Mouse (Mus musculus) adrenal gland, adult 2 months (tissue): ENCODE results near the gene Rgs14. TPM values are rescaled to one million over a fixed set of nuclear protein-coding genes. Genes with fewer than 3 reads are reported as not detected.

Experiments
- DNase-seq: peaks from one replicate; pipeline ENCODE4 v3.0.0; 2021
- polyA plus RNA-seq: library from polyadenylated mRNA; depleted of rRNA; stranded (reverse); fragments of >200 nt; gene quantifications from 2 replicates; pipeline ENCODE4 v1.2.3, GENCODE M21; 2012
- total RNA-seq, 2 experiments: library from RNA; stranded (reverse); gene quantifications; 2 replicates each; pipeline ENCODE4 v1.2.3; 2021

The Rgs14 gene
- total and polyA plus RNA-seq, 3 experiments = 0.55 to 1.7 (median 0.86) TPM

GRCm38 (mm10) chr13:55404853-55405782 lies 35.6 kb downstream of the Rgs14 start:
- peak; percentile 68 for DNase-seq

- DNase-seq = no peak
Measured at GRCm38 (mm10) chr13:55405783-55406390, 36.4 kb downstream of the Rgs14 start.

GRCm38 (mm10) chr13:55407341-55407740 lies 37.8 kb downstream of the Rgs14 start:
- no peak for DNase-seq

GRCm38 (mm10) chr13:55408546-55409120 lies 39.1 kb downstream of the Rgs14 start:
- DNase-seq = no peak

GRCm38 (mm10) chr13:55411826-55412225 lies 42.3 kb downstream of the Rgs14 start:
- no peak for DNase-seq

GRCm38 (mm10) chr13:55412643-55413307 lies 43.2 kb downstream of the Rgs14 start:
- peak; percentile 54 for DNase-seq

GRCm38 (mm10) chr13:55413333-55413732 lies 43.8 kb downstream of the Rgs14 start:
- no peak for DNase-seq

GRCm38 (mm10) chr13:55414743-55415380 lies 45.3 kb downstream of the Rgs14 start, which contains the start of gene Pfn3:
Gene Pfn3 (minus strand): TSS chr13:55415232.
- no peak for DNase-seq

- peak; percentile 92 for DNase-seq
Measured at GRCm38 (mm10) chr13:55418004-55418403, 48.5 kb downstream of the Rgs14 start.

- no peak for DNase-seq
Measured at GRCm38 (mm10) chr13:55419142-55419541, 49.6 kb downstream of the Rgs14 start.

GRCm38 (mm10) chr13:55420018-55420932 lies 50.7 kb downstream of the Rgs14 start:
- DNase-seq = no peak

- DNase-seq = peak; percentile 83
Measured at GRCm38 (mm10) chr13:55420933-55421800, 51.6 kb downstream of the Rgs14 start.

GRCm38 (mm10) chr13:55426613-55427012 lies 57.1 kb downstream of the Rgs14 start, which contains the start of gene F12:
Gene F12 (minus strand): TSS chr13:55426793.
- DNase-seq = no peak

- DNase-seq = peak; percentile 90
Measured at GRCm38 (mm10) chr13:55429226-55429888, 59.8 kb downstream of the Rgs14 start.

- DNase-seq = peak; percentile 84
Measured at GRCm38 (mm10) chr13:55430566-55430965, 61.0 kb downstream of the Rgs14 start.

GRCm38 (mm10) chr13:55431889-55432685 lies 62.6 kb downstream of the Rgs14 start:
- DNase-seq = no peak
